Mouse (Mus musculus) MEL (cell line): ENCODE data around the gene Prkcb.

Experiments used
- CTCF ChIP-seq, 3 experiments: IDR thresholded peaks in 2 of 3; conservative IDR thresholded peaks in 1 of 3; 2 replicates each; pipeline ENCODE4 v1.5.1; 2011 to 2012; ENCODE audit warnings: low read length in 3 of 3, low read depth in 2 of 3, mild to moderate bottlenecking in 2 of 3, improper control_type of control experiment in 1 of 3, inconsistent platforms in 1 of 3, mixed read lengths in 1 of 3, moderate library complexity in 1 of 3; ENCODE audit not compliant: control insufficient read depth in 1 of 3, insufficient read depth in 1 of 3, poor library complexity in 1 of 3, severe bottlenecking in 1 of 3
- GATA1 ChIP-seq: IDR thresholded peaks from 2 replicates; pipeline ENCODE4 v1.6.1; 2011; ENCODE audit warnings: low read depth, low read length, improper control_type of control experiment
- NELFE ChIP-seq: IDR thresholded peaks from 2 replicates; pipeline ENCODE4 v1.6.1; 2011; ENCODE audit warnings: low read depth, low read length, improper control_type of control experiment
- POLR2AphosphoS5 ChIP-seq: IDR thresholded peaks from 2 replicates; pipeline ENCODE4 v1.6.1; 2012; ENCODE audit warnings: low read depth, borderline replicate concordance, mild to moderate bottlenecking, inconsistent platforms, low read length, moderate library complexity, mixed read lengths
- RCOR1 ChIP-seq: IDR thresholded peaks from 2 replicates; pipeline ENCODE4 v1.6.1; 2012; ENCODE audit warnings: low read depth, mild to moderate bottlenecking, inconsistent platforms, low read length, improper control_type of control experiment
- USF1 ChIP-seq: IDR thresholded peaks from 2 replicates; pipeline ENCODE4 v1.6.1; 2014; ENCODE audit warnings: low read depth, mild to moderate bottlenecking, inconsistent platforms, low read length, improper control_type of control experiment, moderate library complexity
- USF2 ChIP-seq, 2 experiments: IDR thresholded peaks; 2 replicates each; pipeline ENCODE4 v1.6.1; 2011 to 2012; ENCODE audit warnings: improper control_type of control experiment in 2 of 2, low read length in 2 of 2, borderline replicate concordance in 1 of 2, inconsistent platforms in 1 of 2, low read depth in 1 of 2, mild to moderate bottlenecking in 1 of 2; ENCODE audit not compliant: insufficient read depth in 1 of 2
- ZKSCAN1 ChIP-seq: IDR thresholded peaks from 2 replicates; pipeline ENCODE4 v1.6.1; 2012; ENCODE audit warnings: low read depth, mild to moderate bottlenecking, inconsistent platforms, low read length, improper control_type of control experiment, moderate library complexity
- ZNF384 ChIP-seq: IDR thresholded peaks from 2 replicates; pipeline ENCODE4 v1.6.1; 2012; ENCODE audit warnings: low read depth, mild to moderate bottlenecking, inconsistent platforms, low read length, improper control_type of control experiment

DNA sequence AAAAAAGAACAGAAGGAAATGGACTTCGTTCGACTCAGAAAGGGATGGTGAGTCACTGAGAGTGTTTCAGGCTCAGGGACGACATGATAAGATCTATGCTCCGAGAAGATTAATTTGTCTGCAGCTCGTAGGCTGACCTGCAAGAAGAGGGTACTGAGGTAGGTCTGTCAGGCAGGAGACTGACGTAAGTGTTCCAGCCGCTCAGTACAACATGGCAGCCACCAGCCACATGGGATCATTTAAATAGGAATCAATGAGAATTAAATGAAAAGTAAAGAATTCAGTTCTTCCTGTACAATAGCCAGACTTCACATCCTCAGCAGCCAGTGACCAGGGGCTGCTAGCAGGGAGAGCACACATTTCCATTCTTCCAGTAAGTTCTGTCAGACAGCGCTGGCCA lies 209.0 kb downstream of the Prkcb start:
- no peak for TF ChIP-seq GATA1
- no peak for TF ChIP-seq USF2 (IDR thresholded peaks at IDR 0.05; ENCODE audit: borderline replicate concordance in 1 of 2, insufficient read depth in 1 of 2, low read depth in 1 of 2, low read length in 2 of 2)
- TF ChIP-seq RCOR1 = no peak
- TF ChIP-seq CTCF (IDR thresholded peaks at IDR 0.05 in 2 of 3, conservative IDR thresholded peaks at IDR 0.05 in 1 of 3; ENCODE audit: control insufficient read depth in 1 of 3, insufficient read depth in 1 of 3, low read depth in 2 of 3, low read length in 3 of 3, poor library complexity in 1 of 3, severe bottlenecking in 1 of 3) = no peak
- no peak for TF ChIP-seq ZKSCAN1
- TF ChIP-seq NELFE = no peak
- no peak for TF ChIP-seq ZNF384
- no peak for TF ChIP-seq USF1
- no peak for TF ChIP-seq POLR2AphosphoS5
